Mouse (Mus musculus): ENCODE data around the gene Dpm2.

Gene Dpm2

GRCm38 (mm10) chr2:32612274-32612673, 41.6 kb downstream of the Dpm2 start:
- peak; percentile 67 for DNase-seq (ENCODE audit: low spot score)

- no peak for DNase-seq (ENCODE audit: low spot score)
These were observed 46.5 kb downstream of the Dpm2 start for GRCm38 (mm10) chr2:32617109-32617508.

- DNase-seq (ENCODE audit: low spot score) = peak; percentile 59
These were observed 46.9 kb downstream of the Dpm2 start for GRCm38 (mm10) chr2:32617601-32618000.

- no peak for DNase-seq (ENCODE audit: low spot score)
These were observed 47.4 kb downstream of the Dpm2 start for GRCm38 (mm10) chr2:32618051-32618450.

- DNase-seq (ENCODE audit: low spot score) = peak; percentile 83
These were observed 50.2 kb downstream of the Dpm2 start for GRCm38 (mm10) chr2:32620682-32621516.

- DNase-seq (ENCODE audit: low spot score) = no peak
These were observed 50.8 kb downstream of the Dpm2 start, which contains the start of gene Ak1 for GRCm38 (mm10) chr2:32621517-32621859. TSS of gene Ak1 (plus strand) at chr2:32621758.

All from testis, postnatal 10 days (tissue).